Mouse (Mus musculus): ENCODE data around the gene Pld4. TPM values are rescaled to one million over a fixed set of nuclear protein-coding genes. Genes with fewer than 3 reads are reported as not detected.
A peak's percentile ranks its signal among the peaks of the same experiment; 100 is the strongest.

Gene Pld4
- polyA plus RNA-seq, 1 experiment from 2014 or later = 1.7 TPM

- peaks cover 32% of the 10 kb centered on the region for H3K27me3 ChIP-seq (ENCODE audit: control insufficient read depth, insufficient read depth, low read length)
- H3K4me1 ChIP-seq (ENCODE audit: control insufficient read depth, insufficient read depth, low read length) = peaks cover 48% of the 10 kb centered on the region
- no peak for ATAC-seq (replicated peaks; ENCODE audit: insufficient number of reproducible peaks, low FRiP score, low TSS enrichment)
These were observed 37.3 kb downstream of the Pld4 start for GRCm38 (mm10) chr12:112797672-112798331.

GRCm38 (mm10) chr12:112798332-112798681 lies 37.9 kb downstream of the Pld4 start:
- Histone ChIP-seq H3K4me3 (ENCODE audit: low read depth, low read length) (no peak overlapping the region), H3K27ac (ENCODE audit: low read depth, low read length) (no peak overlapping the region), H3K27me3 (ENCODE audit: control insufficient read depth, insufficient read depth, low read length) (peaks cover 37% of the 10 kb centered on the region), H3K9me3 (replicated peaks; ENCODE audit: control insufficient read depth, low read length) (no peaks in the 10 kb centered on the region), H3K4me1 (ENCODE audit: control insufficient read depth, insufficient read depth, low read length) (peaks cover 48% of the 10 kb centered on the region), H3K4me2 (no peak overlapping the region), H3K36me3 (ENCODE audit: control insufficient read depth, insufficient read depth, low read length) (no peaks in the 10 kb centered on the region), H3K9ac (ENCODE audit: low read depth, low read length) (no peak overlapping the region)
- WGBS (ENCODE audit: insufficient replicate concordance) = 42% methylated on average over 5 of the region's 5 CpGs
- no peak for ATAC-seq (replicated peaks; ENCODE audit: insufficient number of reproducible peaks, low FRiP score, low TSS enrichment)

More at GRCm38 (mm10) chr12:112797672-112798331, 37.3 kb downstream of the Pld4 start:
- Histone ChIP-seq H3K9ac (ENCODE audit: low read depth, low read length) (no peak overlapping the region), H3K36me3 (ENCODE audit: control insufficient read depth, insufficient read depth, low read length) (no peaks in the 10 kb centered on the region), H3K9me3 (replicated peaks; ENCODE audit: control insufficient read depth, low read length) (no peaks in the 10 kb centered on the region), H3K4me2 (no peak overlapping the region), H3K27ac (ENCODE audit: low read depth, low read length) (no peak overlapping the region), H3K4me3 (ENCODE audit: low read depth, low read length) (no peak overlapping the region)
- WGBS (ENCODE audit: insufficient replicate concordance) = 50% methylated on average over 15 of the region's 15 CpGs

GRCm38 (mm10) chr12:112798716-112799115 lies 38.3 kb downstream of the Pld4 start:
- no peak overlapping the region for H3K9ac ChIP-seq (ENCODE audit: low read depth, low read length)
- peaks cover 47% of the 10 kb centered on the region for H3K4me1 ChIP-seq (ENCODE audit: control insufficient read depth, insufficient read depth, low read length)
- H3K27me3 ChIP-seq (ENCODE audit: control insufficient read depth, insufficient read depth, low read length) = peaks cover 38% of the 10 kb centered on the region

DNA sequence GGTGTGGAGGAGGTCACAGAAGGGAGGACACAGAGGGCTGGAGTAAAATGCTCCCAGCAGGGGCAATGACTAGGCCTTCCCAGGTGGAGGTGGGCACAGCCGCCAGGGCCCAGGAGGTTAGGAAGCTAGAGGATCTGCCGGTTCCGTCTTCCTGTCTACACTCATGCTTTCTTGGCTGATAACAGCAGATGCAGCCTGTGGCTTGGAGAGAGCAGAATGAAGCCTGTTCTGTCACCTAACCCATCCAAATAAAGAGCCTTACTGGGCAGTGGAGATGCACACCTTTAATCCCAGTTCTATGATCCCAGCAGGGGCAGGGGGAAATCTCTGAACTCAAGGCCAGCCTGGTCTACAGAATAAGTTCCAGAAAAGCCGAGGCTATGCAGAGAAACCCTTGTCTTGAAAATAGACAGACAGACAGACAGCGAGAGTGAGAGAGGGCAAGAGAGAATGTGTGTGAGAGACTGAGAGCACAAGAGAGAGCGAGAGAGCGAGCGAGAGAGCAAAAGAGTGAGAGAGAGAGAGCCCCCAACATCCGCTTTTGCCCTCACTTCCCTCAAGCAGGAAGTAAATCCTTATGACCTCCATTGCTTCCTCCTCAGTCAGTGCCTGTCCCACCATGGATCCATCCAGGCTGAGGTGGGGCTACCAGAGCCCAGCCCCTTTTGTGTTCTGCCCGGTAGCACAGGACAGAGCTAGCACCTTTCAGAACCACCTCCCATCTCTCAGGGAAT lies 38.9 kb downstream of the Pld4 start:
- H3K36me3 ChIP-seq (ENCODE audit: control insufficient read depth, insufficient read depth, low read length) = no peaks in the 10 kb centered on the region
- H3K4me1 ChIP-seq (ENCODE audit: control insufficient read depth, insufficient read depth, low read length) = peaks cover 40% of the 10 kb centered on the region
- no peak overlapping the region for H3K27ac ChIP-seq (ENCODE audit: low read depth, low read length)
- peaks cover 38% of the 10 kb centered on the region for H3K27me3 ChIP-seq (ENCODE audit: control insufficient read depth, insufficient read depth, low read length)
- 77% methylated on average over 10 of the region's 10 CpGs for WGBS (ENCODE audit: insufficient replicate concordance)
- ATAC-seq (replicated peaks; ENCODE audit: insufficient number of reproducible peaks, low FRiP score, low TSS enrichment) = no peak
- no peak overlapping the region for H3K4me2 ChIP-seq
- H3K9ac ChIP-seq (ENCODE audit: low read depth, low read length) = no peak overlapping the region
- H3K9me3 ChIP-seq (replicated peaks; ENCODE audit: control insufficient read depth, low read length) = no peaks in the 10 kb centered on the region
- no peak overlapping the region for H3K4me3 ChIP-seq (ENCODE audit: low read depth, low read length)

More at GRCm38 (mm10) chr12:112798716-112799115, 38.3 kb downstream of the Pld4 start:
- Histone ChIP-seq H3K4me3 (ENCODE audit: low read depth, low read length) (no peak overlapping the region), H3K36me3 (ENCODE audit: control insufficient read depth, insufficient read depth, low read length) (no peaks in the 10 kb centered on the region), H3K27ac (ENCODE audit: low read depth, low read length) (no peak overlapping the region), H3K4me2 (no peak overlapping the region), H3K9me3 (replicated peaks; ENCODE audit: control insufficient read depth, low read length) (no peaks in the 10 kb centered on the region)
- no peak for ATAC-seq (replicated peaks; ENCODE audit: insufficient number of reproducible peaks, low FRiP score, low TSS enrichment)
- WGBS (ENCODE audit: insufficient replicate concordance) = 69% methylated on average over 5 of the region's 5 CpGs

DNA sequence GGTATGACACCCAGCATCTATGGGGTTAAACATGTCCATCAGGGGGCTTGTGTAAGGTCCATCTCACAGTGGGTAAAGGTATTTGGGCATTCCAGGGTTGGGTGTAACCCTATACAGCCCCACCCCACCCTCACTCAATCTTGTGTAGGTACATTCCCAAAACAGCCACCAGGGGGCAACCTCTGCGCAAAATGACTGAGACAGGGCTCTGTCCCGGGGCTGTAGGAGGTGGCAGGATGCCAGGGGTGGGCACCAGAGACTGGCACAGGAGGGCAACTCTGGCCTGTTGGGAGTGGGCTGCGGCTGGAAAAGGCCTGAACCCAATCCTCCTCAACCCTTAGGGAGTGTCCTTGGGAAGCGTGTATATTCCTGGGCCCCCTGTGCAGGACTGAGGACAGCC lies 40.0 kb downstream of the Pld4 start:
- 9% methylated on average over 4 of the region's 4 CpGs for whole genome bisulfite sequencing (ENCODE audit: insufficient replicate concordance)

DNA sequence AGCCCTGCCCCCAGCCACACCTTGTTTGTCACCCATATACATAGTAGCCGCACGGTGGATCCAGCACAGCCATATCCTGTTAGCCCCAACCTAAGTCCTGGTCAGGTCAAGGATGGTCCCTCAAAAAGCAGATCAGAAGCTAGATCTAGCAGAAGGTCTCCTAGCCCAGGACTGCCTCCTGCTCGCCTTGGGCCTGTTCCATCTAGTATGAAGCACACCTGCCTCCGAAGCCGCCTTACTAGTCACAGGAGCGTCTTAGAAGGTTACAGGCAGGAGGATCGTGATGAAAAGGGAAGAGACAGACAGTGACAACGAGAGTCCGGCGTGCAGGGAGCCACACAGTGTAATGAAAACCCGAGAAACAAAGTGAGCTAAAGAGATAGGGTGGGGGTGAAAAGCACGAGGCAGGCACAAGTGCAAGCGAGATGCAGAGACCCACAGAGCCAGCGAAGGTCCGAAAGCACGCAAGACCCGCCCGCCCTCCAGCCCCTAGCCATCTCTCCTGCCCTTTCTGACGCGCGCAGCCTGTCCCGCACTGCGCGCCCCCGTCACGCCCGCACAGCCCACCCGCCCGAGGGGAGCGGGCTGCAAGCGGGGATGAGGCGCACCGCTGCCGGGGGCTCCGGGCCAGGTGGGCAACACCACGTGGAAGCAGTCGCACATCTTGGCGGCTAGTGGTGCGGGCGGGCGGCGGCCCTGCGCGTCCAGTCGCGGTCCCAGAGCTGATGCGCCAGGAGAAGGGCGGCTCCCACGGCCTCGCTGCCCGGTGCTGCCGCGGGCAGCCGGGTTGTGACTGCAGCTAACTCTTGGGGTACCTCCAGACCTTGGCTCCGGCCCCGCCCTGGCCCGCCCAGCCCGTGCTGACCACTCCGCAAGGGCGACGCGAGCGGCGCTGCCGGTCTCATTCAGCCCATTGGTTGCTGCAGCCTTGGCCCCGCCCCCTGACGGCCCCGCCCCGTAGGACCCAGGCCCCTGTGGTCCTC lies 41.7 kb downstream of the Pld4 start, which contains the start of gene Ahnak2:
TSS of gene Ahnak2 (minus strand) at position 794 of the 983 bp plus-strand sequence.
- no peaks in the 10 kb centered on the region for H3K9me3 ChIP-seq (replicated peaks; ENCODE audit: control insufficient read depth, low read length)
- H3K36me3 ChIP-seq (ENCODE audit: control insufficient read depth, insufficient read depth, low read length) = no peaks in the 10 kb centered on the region
- H3K4me2 ChIP-seq = peak within 1 kb of the TSS; percentile 100
- peaks cover 37% of the 10 kb centered on the region for H3K27me3 ChIP-seq (ENCODE audit: control insufficient read depth, insufficient read depth, low read length)
- WGBS (ENCODE audit: insufficient replicate concordance) = 4% methylated on average over 66 of the region's 69 CpGs
- peak within 1 kb of the TSS; percentile 56 for H3K4me3 ChIP-seq (ENCODE audit: low read depth, low read length)
- H3K9ac ChIP-seq (ENCODE audit: low read depth, low read length) = peak within 1 kb of the TSS; percentile 61; the same call in 1 of the 2 replicates
- peaks cover 16% of the 10 kb centered on the region for H3K4me1 ChIP-seq (ENCODE audit: control insufficient read depth, insufficient read depth, low read length)
- ATAC-seq (replicated peaks; ENCODE audit: insufficient number of reproducible peaks, low FRiP score, low TSS enrichment) = peak; percentile 24
- H3K27ac ChIP-seq (ENCODE audit: low read depth, low read length) = no peak within 1 kb of the TSS

More for the DNA sequence above, 40.0 kb downstream of the Pld4 start:
- H3K9ac ChIP-seq (ENCODE audit: low read depth, low read length) = no peak overlapping the region
- H3K4me1 ChIP-seq (ENCODE audit: control insufficient read depth, insufficient read depth, low read length) = peaks cover 29% of the 10 kb centered on the region
- no peak for ATAC-seq (replicated peaks; ENCODE audit: insufficient number of reproducible peaks, low FRiP score, low TSS enrichment)
- H3K27ac ChIP-seq (ENCODE audit: low read depth, low read length) = no peak overlapping the region
- no peak overlapping the region for H3K4me2 ChIP-seq
- H3K9me3 ChIP-seq (replicated peaks; ENCODE audit: control insufficient read depth, low read length) = no peaks in the 10 kb centered on the region
- H3K27me3 ChIP-seq (ENCODE audit: control insufficient read depth, insufficient read depth, low read length) = peaks cover 38% of the 10 kb centered on the region
- no peak overlapping the region for H3K4me3 ChIP-seq (ENCODE audit: low read depth, low read length)
- no peaks in the 10 kb centered on the region for H3K36me3 ChIP-seq (ENCODE audit: control insufficient read depth, insufficient read depth, low read length)

DNA sequence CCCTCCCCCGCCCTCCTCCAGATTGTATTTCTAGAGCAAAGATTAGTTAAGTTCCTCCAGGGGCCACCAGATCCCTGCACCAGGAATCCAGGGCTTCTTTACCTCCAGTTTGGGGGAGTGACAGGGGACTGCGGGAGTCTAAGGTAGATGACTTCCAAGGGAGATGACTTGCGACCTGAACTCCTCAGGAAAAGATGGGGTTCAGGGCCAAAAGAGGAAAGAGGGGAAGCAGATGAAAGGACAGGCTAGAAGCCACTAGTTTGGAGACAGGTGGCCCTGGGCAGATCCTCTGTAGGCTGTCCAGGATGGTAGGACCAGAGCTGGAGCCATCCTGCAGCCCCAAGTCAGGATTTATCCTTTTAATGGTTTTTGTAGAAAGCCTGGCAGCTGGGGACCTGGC lies 42.5 kb downstream of the Pld4 start:
- Histone ChIP-seq H3K9me3 (replicated peaks; ENCODE audit: control insufficient read depth, low read length) (no peaks in the 10 kb centered on the region), H3K36me3 (ENCODE audit: control insufficient read depth, insufficient read depth, low read length) (no peaks in the 10 kb centered on the region), H3K27me3 (ENCODE audit: control insufficient read depth, insufficient read depth, low read length) (peaks cover 34% of the 10 kb centered on the region), H3K27ac (ENCODE audit: low read depth, low read length) (no peak overlapping the region), H3K4me1 (ENCODE audit: control insufficient read depth, insufficient read depth, low read length) (peaks cover 16% of the 10 kb centered on the region), H3K4me2 (peak overlapping the region; percentile 100), H3K9ac (ENCODE audit: low read depth, low read length) (no peak overlapping the region), H3K4me3 (ENCODE audit: low read depth, low read length) (no peak overlapping the region)
- ATAC-seq (replicated peaks; ENCODE audit: insufficient number of reproducible peaks, low FRiP score, low TSS enrichment) = no peak
- 17% methylated on average over 3 of the region's 3 CpGs for WGBS (ENCODE audit: insufficient replicate concordance)

- no peak overlapping the region for H3K27ac ChIP-seq (ENCODE audit: low read depth, low read length)
- H3K9ac ChIP-seq (ENCODE audit: low read depth, low read length) = no peak overlapping the region
- H3K4me2 ChIP-seq = no peak overlapping the region
- H3K9me3 ChIP-seq (replicated peaks; ENCODE audit: control insufficient read depth, low read length) = no peaks in the 10 kb centered on the region
- WGBS (ENCODE audit: insufficient replicate concordance) = 56% methylated on average over 13 of the region's 13 CpGs
- ATAC-seq (replicated peaks; ENCODE audit: insufficient number of reproducible peaks, low FRiP score, low TSS enrichment) = no peak
- peaks cover 16% of the 10 kb centered on the region for H3K4me1 ChIP-seq (ENCODE audit: control insufficient read depth, insufficient read depth, low read length)
- peaks cover 34% of the 10 kb centered on the region for H3K27me3 ChIP-seq (ENCODE audit: control insufficient read depth, insufficient read depth, low read length)
- no peak overlapping the region for H3K4me3 ChIP-seq (ENCODE audit: low read depth, low read length)
- H3K36me3 ChIP-seq (ENCODE audit: control insufficient read depth, insufficient read depth, low read length) = no peaks in the 10 kb centered on the region
These were observed 43.6 kb downstream of the Pld4 start for GRCm38 (mm10) chr12:112804046-112804445.
